In genomic region chr3:122480065-122480675, GRCm38 (mm10) we compare ENCODE assay signal across 10 mouse cellular contexts.
DNase-seq lines count a peak whose midpoint lies in the region; ATAC-seq and TF ChIP-seq lines count a peak whose summit lies in the region.
"Had no signal": no experiment of that assay in that cellular context is flagged by ENCODE, and none has a peak within 500 bp of the region (broad histone marks: within the 10 kb centered on the region; RNA-seq: fewer than 3 reads in every experiment).

No protein-coding gene starts in this region.

- peak; percentile 69 for ATAC-seq in forebrain, embryonic 13.5 days
- ATAC-seq in megakaryocyte progenitor cell, adult 5-6 weeks (replicated peaks; ENCODE audit: poor library complexity), result peak; percentile 68

- H3K4me2 ChIP-seq in forebrain, embryonic 13.5 days, result 0 out of 2 replicates have a peak overlapping the region, but pooled peaks have one; percentile 4
- H3K4me2 ChIP-seq: embryonic facial prominence, embryonic 13.5 days had no signal

- 27% methylated on average over 8 of the region's 8 CpGs for WGBS in cerebellum, adult 2 months
- WGBS in forebrain, embryonic 13.5 days, result 35% methylated on average over 8 of the region's 8 CpGs

- intact Hi-C loops in gastrocnemius, postnatal 14 days (cut with DNase I; ENCODE audit: low total_unique reads), result no loop called here

- TF ChIP-seq CTCF in cerebellum, adult 2 months (IDR thresholded peaks at IDR 0.05; ENCODE audit: borderline replicate concordance, insufficient read depth, low read depth, low read length), result no peak

- H3K9me3 ChIP-seq in forebrain, embryonic 13.5 days (replicated peaks), result no peaks in the 10 kb centered on the region
- H3K9me3 ChIP-seq: embryonic facial prominence, embryonic 13.5 days had no signal

- no peak overlapping the region for H3K27ac ChIP-seq in cerebellum, adult 2 months (ENCODE audit: insufficient read depth, low read length)
- no peak overlapping the region; the same call in 1 of the 2 replicates for H3K27ac ChIP-seq in forebrain, embryonic 13.5 days
- H3K27ac ChIP-seq: embryonic facial prominence, embryonic 13.5 days had no signal

- no peak overlapping the region for H3K9ac ChIP-seq in forebrain, embryonic 13.5 days
- H3K9ac ChIP-seq: embryonic facial prominence, embryonic 13.5 days had no signal

- DNase-seq in cerebellum, postnatal 14 days, result peak; percentile 46 to 68
- DNase-seq in cerebellum, adult 2 months, result no peak
- peak; percentile 42 for DNase-seq in 3134 (ENCODE audit: extremely low read depth, insufficient read length, low spot score)
- no peak for DNase-seq in urinary bladder, postnatal 4 days (ENCODE audit: low spot score in 2 of 2)
- no peak for DNase-seq in heart, adult 8-10 months (ENCODE audit: low spot score)
- DNase-seq in gastrocnemius, postnatal 14 days, result no peak
- DNase-seq: thymus, adult 2 months had no signal

- no peak overlapping the region for H3K4me3 ChIP-seq in cerebellum, adult 2 months (replicated peaks; ENCODE audit: insufficient read depth, low read depth, low read length)
- no peak overlapping the region for H3K4me3 ChIP-seq in forebrain, embryonic 13.5 days
- H3K4me3 ChIP-seq: embryonic facial prominence, embryonic 13.5 days had no signal

- H3K27me3 ChIP-seq in cerebellum, adult 2 months (ENCODE audit: control insufficient read depth, insufficient read depth, low read length), result 0 out of 2 replicates have a peak, but pooled peaks cover 1% of the 10 kb centered on the region
- H3K27me3 ChIP-seq in forebrain, embryonic 13.5 days, result peaks cover 2% of the 10 kb centered on the region; the same call in 1 of the 2 replicates
- H3K27me3 ChIP-seq: embryonic facial prominence, embryonic 13.5 days had no signal

- H3K4me1 ChIP-seq in cerebellum, adult 2 months (ENCODE audit: control insufficient read depth, insufficient read depth, low read length), result peaks cover 6% of the 10 kb centered on the region; the same call in 1 of the 2 replicates
- peaks cover 83% of the 10 kb centered on the region for H3K4me1 ChIP-seq in forebrain, embryonic 13.5 days

- no peaks in the 10 kb centered on the region for H3K36me3 ChIP-seq in forebrain, embryonic 13.5 days (ENCODE audit: poor library complexity, severe bottlenecking)
- H3K36me3 ChIP-seq: embryonic facial prominence, embryonic 13.5 days had no signal

- TF ChIP-seq POLR2A in cerebellum, adult 2 months (IDR thresholded peaks at IDR 0.05; ENCODE audit: borderline replicate concordance, insufficient read depth, low read length), result no peak

Comparison
In these comparisons a context has a peak if more than half of its experiments do, and no peak if none do; other contexts are left out.
1. DNase-seq: peak in cerebellum, postnatal 14 days (2 of 2) and 3134 (single experiment); none in cerebellum, adult 2 months (0 of 2), urinary bladder, postnatal 4 days (0 of 2), heart, adult 8-10 months (single experiment) and gastrocnemius, postnatal 14 days (single experiment).